Mouse (Mus musculus): ENCODE measurements around the gene Pcyox1.

Gene Pcyox1

GRCm38 (mm10) chr6:86396581-86397256 is at the start of gene Pcyox1:
Pcyox1 (minus strand) TSS chr6:86397154.
- DNase-seq (ENCODE audit: low spot score in 2 of 2), result peak; percentile 91

- DNase-seq (ENCODE audit: low spot score in 2 of 2), result peak in 1 of 2 experiments; percentile 28
These were observed 48.6 kb upstream of the Pcyox1 start for GRCm38 (mm10) chr6:86445551-86445950.

- no peak for DNase-seq (ENCODE audit: low spot score in 2 of 2)
These were observed 44.6 kb upstream of the Pcyox1 start for GRCm38 (mm10) chr6:86441571-86441970.

GRCm38 (mm10) chr6:86439531-86439930 is 42.6 kb upstream of the Pcyox1 start:
- no peak for DNase-seq (ENCODE audit: low spot score in 2 of 2)

GRCm38 (mm10) chr6:86439119-86439496 is 42.2 kb upstream of the Pcyox1 start:
- DNase-seq (ENCODE audit: low spot score in 2 of 2), result no peak

- DNase-seq (ENCODE audit: low spot score in 2 of 2), result peak; percentile 97
These were observed 41.5 kb upstream of the Pcyox1 start, which contains the start of gene C87436 for GRCm38 (mm10) chr6:86438272-86439118. C87436 (plus strand) TSS chr6:86438374.

- DNase-seq (ENCODE audit: low spot score in 2 of 2), result peak; percentile 53 to 60
These were observed 40.8 kb upstream of the Pcyox1 start for GRCm38 (mm10) chr6:86437711-86438110.

- DNase-seq (ENCODE audit: low spot score in 2 of 2), result no peak
These were observed 36.7 kb upstream of the Pcyox1 start for GRCm38 (mm10) chr6:86433696-86434095.

GRCm38 (mm10) chr6:86431531-86431930 is 34.6 kb upstream of the Pcyox1 start:
- no peak for DNase-seq (ENCODE audit: low spot score in 2 of 2)

- DNase-seq (ENCODE audit: low spot score in 2 of 2), result no peak
These were observed 29.4 kb upstream of the Pcyox1 start, which contains the start of gene Gm44790 for GRCm38 (mm10) chr6:86426358-86426757. Gm44790 (plus strand) TSS chr6:86426658.

- no peak for DNase-seq (ENCODE audit: low spot score in 2 of 2)
These were observed 23.5 kb upstream of the Pcyox1 start for GRCm38 (mm10) chr6:86420491-86420890.

GRCm38 (mm10) chr6:86419239-86419638 is 22.3 kb upstream of the Pcyox1 start:
- DNase-seq (ENCODE audit: low spot score in 2 of 2), result no peak

- no peak for DNase-seq (ENCODE audit: low spot score in 2 of 2)
These were observed 21.8 kb upstream of the Pcyox1 start for GRCm38 (mm10) chr6:86418711-86419110.

- DNase-seq (ENCODE audit: low spot score in 2 of 2), result no peak
These were observed 9.4 kb upstream of the Pcyox1 start for GRCm38 (mm10) chr6:86406306-86406705.

- no peak for DNase-seq (ENCODE audit: low spot score in 2 of 2)
These were observed 8.0 kb upstream of the Pcyox1 start for GRCm38 (mm10) chr6:86404996-86405395.

GRCm38 (mm10) chr6:86404100-86404861 is 7.3 kb upstream of the Pcyox1 start, which contains the start of gene Tia1:
Tia1 (plus strand) TSS chr6:86404219.
- DNase-seq (ENCODE audit: low spot score in 2 of 2), result peak; percentile 99

- peak; percentile 88 to 90 for DNase-seq (ENCODE audit: low spot score in 2 of 2)
These were observed 6.8 kb upstream of the Pcyox1 start for GRCm38 (mm10) chr6:86403728-86404099.

GRCm38 (mm10) chr6:86402681-86403607 is 6.0 kb upstream of the Pcyox1 start:
- no peak for DNase-seq (ENCODE audit: low spot score in 2 of 2)

GRCm38 (mm10) chr6:86400972-86401371 is 4.0 kb upstream of the Pcyox1 start:
- DNase-seq (ENCODE audit: low spot score in 2 of 2), result peak; percentile 70 to 74

GRCm38 (mm10) chr6:86399995-86400394 is 3.0 kb upstream of the Pcyox1 start:
- DNase-seq (ENCODE audit: low spot score in 2 of 2), result no peak

GRCm38 (mm10) chr6:86398986-86399385 is 2.0 kb upstream of the Pcyox1 start:
- no peak for DNase-seq (ENCODE audit: low spot score in 2 of 2)
